Mouse (Mus musculus) thymus, postnatal 0 days (tissue): ENCODE measurements around the gene Maml1. TPM values are rescaled to one million over a fixed set of nuclear protein-coding genes. Genes with fewer than 3 reads are reported as not detected.

Experiments used
- DNase-seq: peaks from one replicate; pipeline ENCODE4 v3.0.0-alpha.2; 2015; ENCODE audit warnings: low spot score
- polyA plus RNA-seq: library from polyadenylated mRNA; unstranded; fragments of >200 nt; fragmentation: Nextera tagmentation; extraction: Ambion mirVana; gene quantifications from 2 replicates; pipeline ENCODE4 v1.2.1, GENCODE M21; 2015

The Maml1 gene
- polyA plus RNA-seq, 1 experiment from 2014 or later: 5.3 TPM

- DNase-seq: peak; percentile 30
These were observed 68.1 kb downstream of the Maml1 start for GRCm38 (mm10) chr11:50223783-50224662.

- DNase-seq: no peak
These were observed 69.4 kb downstream of the Maml1 start for GRCm38 (mm10) chr11:50222559-50223276.

- DNase-seq: no peak
These were observed 72.3 kb downstream of the Maml1 start for GRCm38 (mm10) chr11:50219833-50220232.

GRCm38 (mm10) chr11:50217811-50218210 lies 74.3 kb downstream of the Maml1 start:
- DNase-seq: no peak

GRCm38 (mm10) chr11:50216724-50217366 lies 75.3 kb downstream of the Maml1 start:
- DNase-seq: no peak

- DNase-seq: no peak
These were observed 76.5 kb downstream of the Maml1 start for GRCm38 (mm10) chr11:50215633-50216032.

GRCm38 (mm10) chr11:50214631-50215030 lies 77.5 kb downstream of the Maml1 start:
- DNase-seq: no peak

- DNase-seq: no peak
These were observed 79.0 kb downstream of the Maml1 start for GRCm38 (mm10) chr11:50212848-50213758.

- DNase-seq: no peak
These were observed 79.9 kb downstream of the Maml1 start for GRCm38 (mm10) chr11:50212060-50212739.

- no peak for DNase-seq
These were observed 80.6 kb downstream of the Maml1 start for GRCm38 (mm10) chr11:50211322-50212059.

- DNase-seq: peak; percentile 83
These were observed 81.5 kb downstream of the Maml1 start, which contains the start of the genes Sqstm1 and Mgat4b for GRCm38 (mm10) chr11:50210505-50211151. Gene Sqstm1 (minus strand): TSS chr11:50210827. Gene Mgat4b (plus strand): TSS chr11:50210890.

- DNase-seq: peak; percentile 95
These were observed 82.0 kb downstream of the Maml1 start for GRCm38 (mm10) chr11:50210101-50210504.

- DNase-seq: no peak
These were observed 84.1 kb downstream of the Maml1 start for GRCm38 (mm10) chr11:50208039-50208438.

- DNase-seq: no peak
These were observed 84.8 kb downstream of the Maml1 start for GRCm38 (mm10) chr11:50207344-50207743.

- no peak for DNase-seq
These were observed 86.1 kb downstream of the Maml1 start for GRCm38 (mm10) chr11:50206037-50206436.
